Mouse (Mus musculus): Measurements from ENCODE around the gene Dact3.

GRCm38 (mm10) chr7:16894279-16894678 lies 19.2 kb downstream of the Dact3 start:
- TF ChIP-seq MAFK (IDR thresholded peaks at IDR 0.05; ENCODE audit: borderline replicate concordance, low read depth, low read length) (no peak), CTCF (IDR thresholded peaks at IDR 0.05 in 2 of 3, conservative IDR thresholded peaks at IDR 0.05 in 1 of 3; ENCODE audit: control insufficient read depth in 1 of 3, insufficient read depth in 1 of 3, low read depth in 2 of 3, low read length in 3 of 3, poor library complexity in 1 of 3, severe bottlenecking in 1 of 3) (no peak), USF1 (IDR thresholded peaks at IDR 0.05; ENCODE audit: low read depth, low read length) (no peak), GATA1 (IDR thresholded peaks at IDR 0.05; ENCODE audit: low read depth, low read length) (no peak), NELFE (IDR thresholded peaks at IDR 0.05; ENCODE audit: low read depth, low read length) (no peak), ZKSCAN1 (IDR thresholded peaks at IDR 0.05; ENCODE audit: low read depth, low read length) (no peak), TCF12 (IDR thresholded peaks at IDR 0.05; ENCODE audit: low read depth, low read length) (no peak), POLR2A (IDR thresholded peaks at IDR 0.05; ENCODE audit: control insufficient read depth in 1 of 2, insufficient read depth in 1 of 2, low read depth in 1 of 2, low read length in 2 of 2, poor library complexity in 1 of 2) (no peak), EP300 (IDR thresholded peaks at IDR 0.05; ENCODE audit: low read depth in 1 of 2, low read length in 2 of 2) (no peak)

Measured in MEL (cell line).